Mouse (Mus musculus) limb, embryonic 13.5 days (tissue): ENCODE measurements around the gene Pou4f2. TPM values are rescaled to one million over a fixed set of nuclear protein-coding genes. Genes with fewer than 3 reads are reported as not detected.

Experiments used
- ATAC-seq: fragments of 200-750 bp; cut with Nextera tagmentation; 2 replicates; pipeline ENCODE4 v1.8.0; 2017; ENCODE audit warnings: low read depth, moderate number of reproducible peaks, moderate TSS enrichment; ENCODE audit not compliant: low FRiP score
- H3K27ac ChIP-seq: fragments of 300-500 bp; sonication (generic); 2 replicates; pipeline ENCODE4 v1.5.1; 2015; ENCODE audit warnings: inconsistent platforms, mild to moderate bottlenecking, moderate library complexity
- H3K27me3 ChIP-seq: fragments of 300-500 bp; sonication (generic); 2 replicates; pipeline ENCODE4 v1.6.1; 2015; ENCODE audit warnings: mild to moderate bottlenecking, inconsistent platforms
- H3K36me3 ChIP-seq: fragments of 300-500 bp; sonication (generic); 2 replicates; pipeline ENCODE4 v1.6.1; 2015; ENCODE audit warnings: inconsistent platforms, mild to moderate bottlenecking, moderate library complexity
- H3K4me1 ChIP-seq: fragments of 300-500 bp; sonication (generic); 2 replicates; pipeline ENCODE4 v1.6.1; 2015; ENCODE audit warnings: inconsistent platforms
- H3K4me2 ChIP-seq: fragments of 300-500 bp; sonication (generic); replicated peaks from 2 replicates; pipeline ENCODE4 v1.6.1; 2015; ENCODE audit warnings: inconsistent platforms, mild to moderate bottlenecking, moderate library complexity
- H3K4me3 ChIP-seq: fragments of 300-500 bp; sonication (generic); 2 replicates; pipeline ENCODE4 v1.5.1; 2015; ENCODE audit warnings: moderate library complexity, mild to moderate bottlenecking, inconsistent platforms
- H3K9ac ChIP-seq: fragments of 300-500 bp; sonication (generic); 2 replicates; pipeline ENCODE4 v1.6.1; 2015; ENCODE audit warnings: mild to moderate bottlenecking, inconsistent platforms
- H3K9me3 ChIP-seq: fragments of 300-500 bp; sonication (generic); 2 replicates; pipeline ENCODE4 v1.6.1; 2016; ENCODE audit warnings: inconsistent platforms
- WGBS: fragments of 180-500 bp; shearing (Covaris S2); methylation state at CpG from one replicate; pipeline ENCODE4 v1.1.7; 2015; 5-methylcytosine and 5-hydroxymethylcytosine counted together
- polyA plus RNA-seq: library from polyadenylated mRNA; unstranded; fragments of >200 nt; fragmentation: Nextera tagmentation; extraction: Ambion mirVana; gene quantifications from 2 replicates; pipeline ENCODE4 v1.2.1, GENCODE M21; 2015

Gene Pou4f2
- 0.09 TPM in 1 of 2 replicates, not detected in the other for polyA plus RNA-seq

DNA sequence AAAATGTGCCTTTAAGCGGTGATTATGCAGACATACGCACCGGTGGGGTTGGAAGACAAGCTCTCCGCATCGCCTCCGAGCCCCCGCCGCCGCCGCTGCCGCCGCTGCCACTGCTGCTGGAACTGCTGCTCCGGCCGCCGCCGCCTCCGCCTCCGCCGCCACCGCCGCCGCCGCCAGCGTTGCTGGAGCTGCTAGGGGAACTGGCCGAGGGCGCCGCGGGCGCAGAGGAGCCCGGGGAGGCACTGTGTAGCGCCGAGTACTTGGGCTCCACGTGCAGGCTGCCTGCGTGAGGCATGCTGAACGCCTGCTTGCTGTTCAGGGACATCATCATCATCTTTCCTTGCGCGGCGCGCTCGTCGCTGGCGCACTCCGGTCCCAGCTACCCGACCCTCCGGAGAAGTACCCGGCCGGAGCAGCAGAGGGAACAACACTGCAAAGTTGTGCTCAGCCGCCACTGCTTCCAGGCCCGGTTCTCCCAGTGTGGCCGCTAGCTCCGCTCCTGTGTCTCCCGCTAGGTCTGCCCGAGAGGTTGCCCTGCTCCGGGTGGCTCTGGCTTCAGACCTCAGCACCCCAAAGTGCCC is at the start of gene Pou4f2:
Gene Pou4f2, minus strand, starts transcription at position 575 of the 581 bp plus-strand sequence.
- peaks cover 30% of the 10 kb centered on the region for H3K4me1 ChIP-seq
- H3K9me3 ChIP-seq = no peaks in the 10 kb centered on the region
- peak within 1 kb of the TSS; percentile 45 for H3K4me3 ChIP-seq
- under 1% methylated on average over 45 of the region's 54 CpGs for WGBS
- no peaks in the 10 kb centered on the region for H3K36me3 ChIP-seq
- 0 out of 2 replicates have a peak within 1 kb of the TSS, but pooled peaks have one; percentile 13 for H3K9ac ChIP-seq
- H3K27ac ChIP-seq = no peak within 1 kb of the TSS
- peak; percentile 69 for ATAC-seq
- peak within 1 kb of the TSS; percentile 76 for H3K4me2 ChIP-seq
- H3K27me3 ChIP-seq = peaks cover 94% of the 10 kb centered on the region

DNA sequence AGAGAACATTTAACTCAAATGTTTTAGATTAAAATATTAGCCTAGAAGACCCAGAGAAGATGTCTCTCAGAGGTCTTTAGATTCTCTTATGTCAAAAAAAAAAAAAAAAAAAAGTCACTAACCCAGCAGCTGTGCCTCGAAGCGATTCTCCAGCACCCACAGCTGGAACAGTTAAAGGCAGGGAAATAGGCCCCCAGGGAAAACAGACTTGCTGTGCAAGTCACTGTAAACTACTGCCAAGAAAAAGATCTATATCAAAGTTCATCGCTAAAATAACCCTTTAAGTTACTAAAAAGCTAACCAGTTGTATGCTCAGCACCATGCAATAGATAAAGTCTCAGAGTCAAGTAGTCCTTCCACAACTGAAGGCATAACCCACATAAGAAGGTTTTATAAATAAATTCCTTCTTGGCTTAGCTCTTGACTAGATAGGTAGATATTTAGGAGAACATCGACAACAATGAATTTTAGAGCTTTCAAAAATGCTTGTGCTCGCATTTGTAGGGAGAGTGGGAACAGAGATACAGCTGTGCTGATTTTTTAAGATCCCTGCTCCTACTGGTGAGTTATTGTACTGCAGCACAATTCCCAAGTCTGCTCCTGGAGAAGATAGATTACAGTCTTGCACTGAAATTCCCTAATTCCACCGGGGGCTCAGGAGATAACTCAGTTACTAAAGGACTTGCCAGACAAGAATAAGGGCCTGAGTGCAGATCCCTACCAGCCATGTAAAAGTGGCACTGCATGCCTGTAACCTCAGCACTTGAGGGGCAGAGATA is 40.8 kb upstream of the Pou4f2 start:
- H3K9ac ChIP-seq = no peak overlapping the region
- no peaks in the 10 kb centered on the region for H3K9me3 ChIP-seq
- H3K27me3 ChIP-seq = no peaks in the 10 kb centered on the region
- no peaks in the 10 kb centered on the region for H3K4me1 ChIP-seq
- H3K4me2 ChIP-seq = no peak overlapping the region
- 36% methylated on average over 6 of the region's 6 CpGs for WGBS
- H3K27ac ChIP-seq = no peak overlapping the region
- no peaks in the 10 kb centered on the region for H3K36me3 ChIP-seq
- no peak overlapping the region for H3K4me3 ChIP-seq
- no peak for ATAC-seq

DNA sequence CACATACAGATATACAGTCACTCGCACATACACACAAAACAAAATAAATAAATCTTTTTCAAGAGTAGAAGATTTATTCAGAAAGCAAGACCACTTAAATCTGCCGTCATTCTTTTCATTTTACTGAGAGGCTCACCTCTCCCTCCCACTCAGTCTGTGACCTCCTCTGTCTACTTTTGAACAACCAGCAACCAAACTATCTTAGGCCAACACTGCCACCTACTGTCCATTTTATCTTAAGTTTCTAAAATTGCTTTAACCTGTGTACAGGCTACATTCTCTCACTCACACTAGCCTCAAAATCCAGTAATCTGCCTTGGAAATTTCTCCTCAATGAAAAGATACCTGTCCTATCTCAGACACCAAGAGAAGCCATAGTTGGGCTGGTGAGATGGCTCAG is 31.4 kb upstream of the Pou4f2 start:
- ATAC-seq = no peak
- H3K36me3 ChIP-seq = no peaks in the 10 kb centered on the region
- no peak overlapping the region for H3K4me3 ChIP-seq
- no peaks in the 10 kb centered on the region for H3K4me1 ChIP-seq
- no peaks in the 10 kb centered on the region for H3K27me3 ChIP-seq
- no peak overlapping the region for H3K27ac ChIP-seq
- 0 out of 2 replicates have a peak, but pooled peaks cover 3% of the 10 kb centered on the region for H3K9me3 ChIP-seq
- no peak overlapping the region for H3K4me2 ChIP-seq
- H3K9ac ChIP-seq = no peak overlapping the region
- 87% methylated on average over 2 of the region's 2 CpGs for WGBS

DNA sequence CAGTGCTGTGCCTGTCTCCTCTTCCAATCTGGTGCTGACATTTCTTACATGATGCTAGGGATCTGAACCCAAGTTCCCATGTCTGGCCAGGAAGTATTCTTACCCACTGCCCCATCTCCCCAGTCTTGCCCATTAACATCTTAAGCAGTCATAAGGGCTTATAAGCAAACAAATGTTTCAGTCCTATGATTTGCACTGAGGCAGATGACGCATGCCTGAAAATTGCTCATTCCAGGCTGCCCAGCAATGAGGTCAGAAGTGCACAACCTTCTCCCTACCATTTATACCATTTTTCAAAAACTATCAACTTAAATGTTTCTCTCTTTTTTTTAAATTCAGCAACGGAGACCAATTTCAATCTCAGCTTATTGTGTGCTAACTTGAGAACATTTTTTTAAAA is 27.5 kb upstream of the Pou4f2 start:
- Histone ChIP-seq H3K27me3 (no peaks in the 10 kb centered on the region), H3K27ac (no peak overlapping the region)

DNA sequence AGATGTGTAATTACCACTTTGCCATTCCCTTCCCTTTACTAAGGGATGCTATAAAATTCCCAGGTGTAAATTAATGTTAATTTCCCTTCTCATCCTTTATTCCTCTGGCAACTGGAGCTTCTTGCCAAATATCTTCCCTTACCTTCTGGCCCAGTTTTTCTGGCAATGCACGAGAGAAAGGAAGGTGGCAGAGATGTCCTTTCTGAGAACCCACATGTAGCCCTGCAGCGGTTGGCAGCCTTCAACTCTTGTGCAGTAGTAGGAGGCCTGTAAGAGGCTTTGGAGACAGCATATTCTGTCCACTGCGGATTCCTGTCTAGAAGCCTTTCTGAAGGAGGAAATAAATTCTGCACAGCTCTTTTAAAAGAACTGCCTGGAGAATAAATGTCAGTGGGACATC is 20.0 kb upstream of the Pou4f2 start:
- 63% methylated on average over 3 of the region's 3 CpGs for WGBS
- ATAC-seq = no peak
- no peak overlapping the region for H3K4me3 ChIP-seq

More for the DNA sequence above, 27.5 kb upstream of the Pou4f2 start:
- H3K4me2 ChIP-seq = no peak overlapping the region
- no peak overlapping the region for H3K4me3 ChIP-seq
- ATAC-seq = no peak
- H3K36me3 ChIP-seq = no peaks in the 10 kb centered on the region
- 0 out of 2 replicates have a peak, but pooled peaks cover 3% of the 10 kb centered on the region for H3K9me3 ChIP-seq
- no peak overlapping the region for H3K9ac ChIP-seq
- 81% methylated on average over 2 of the region's 2 CpGs for WGBS
- no peaks in the 10 kb centered on the region for H3K4me1 ChIP-seq

DNA sequence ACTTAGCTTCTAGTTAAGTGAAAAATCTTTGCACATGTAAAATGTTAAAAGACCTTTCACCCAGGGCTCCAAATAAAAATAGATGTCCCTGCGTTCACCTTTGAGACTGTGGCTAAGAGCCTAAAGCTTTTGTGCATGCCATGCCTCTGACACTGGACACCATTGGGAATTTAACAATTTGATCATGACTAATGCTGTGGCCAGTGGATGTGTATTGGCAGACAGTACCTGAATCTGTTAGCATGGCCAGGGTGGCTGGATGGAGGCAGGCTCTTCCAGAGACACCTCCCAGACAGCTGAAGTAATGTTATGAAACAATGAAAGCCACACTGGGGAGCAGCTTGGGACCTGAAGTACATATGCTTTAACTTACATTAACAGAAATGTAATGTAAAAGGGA is 6.3 kb upstream of the Pou4f2 start:
- Histone ChIP-seq H3K27me3 (peaks cover 77% of the 10 kb centered on the region), H3K4me1 (0 out of 2 replicates have a peak, but pooled peaks cover 3% of the 10 kb centered on the region), H3K4me3 (no peak overlapping the region), H3K27ac (no peak overlapping the region), H3K4me2 (no peak overlapping the region), H3K9me3 (no peaks in the 10 kb centered on the region), H3K9ac (no peak overlapping the region), H3K36me3 (no peaks in the 10 kb centered on the region)
- ATAC-seq = no peak
- 79% methylated on average over 1 of the region's 1 CpGs for WGBS

More for the DNA sequence above, 20.0 kb upstream of the Pou4f2 start:
- Histone ChIP-seq H3K36me3 (no peaks in the 10 kb centered on the region), H3K4me1 (no peaks in the 10 kb centered on the region), H3K4me2 (no peak overlapping the region), H3K27me3 (no peaks in the 10 kb centered on the region), H3K9me3 (no peaks in the 10 kb centered on the region), H3K9ac (no peak overlapping the region), H3K27ac (no peak overlapping the region)

DNA sequence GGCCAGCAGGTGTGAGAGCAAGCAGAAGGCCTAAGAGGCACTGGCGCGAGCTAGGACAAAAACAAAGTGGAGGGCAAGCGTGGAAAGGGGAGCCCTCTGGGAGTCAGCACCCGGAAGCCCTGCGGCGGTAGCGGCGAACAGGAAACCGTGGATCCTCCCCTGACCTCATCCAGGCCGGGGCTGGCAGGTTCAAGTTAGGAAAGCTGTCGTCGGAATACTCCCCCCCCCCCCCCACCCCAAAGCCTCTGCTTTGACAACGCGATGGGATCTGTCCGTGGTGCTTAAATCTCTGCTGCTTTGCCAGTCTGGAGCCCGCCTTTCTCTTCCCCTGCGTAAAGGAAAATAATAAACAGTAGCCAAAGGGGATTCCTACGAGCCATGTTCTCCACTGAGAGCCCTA is 1.7 kb upstream of the Pou4f2 start:
- peak; percentile 58; the same call in 1 of the 2 replicates for ATAC-seq
- under 1% methylated on average over 16 of the region's 18 CpGs for WGBS
- 0 out of 2 replicates have a peak overlapping the region, but pooled peaks have one; percentile 22 for H3K4me3 ChIP-seq

DNA sequence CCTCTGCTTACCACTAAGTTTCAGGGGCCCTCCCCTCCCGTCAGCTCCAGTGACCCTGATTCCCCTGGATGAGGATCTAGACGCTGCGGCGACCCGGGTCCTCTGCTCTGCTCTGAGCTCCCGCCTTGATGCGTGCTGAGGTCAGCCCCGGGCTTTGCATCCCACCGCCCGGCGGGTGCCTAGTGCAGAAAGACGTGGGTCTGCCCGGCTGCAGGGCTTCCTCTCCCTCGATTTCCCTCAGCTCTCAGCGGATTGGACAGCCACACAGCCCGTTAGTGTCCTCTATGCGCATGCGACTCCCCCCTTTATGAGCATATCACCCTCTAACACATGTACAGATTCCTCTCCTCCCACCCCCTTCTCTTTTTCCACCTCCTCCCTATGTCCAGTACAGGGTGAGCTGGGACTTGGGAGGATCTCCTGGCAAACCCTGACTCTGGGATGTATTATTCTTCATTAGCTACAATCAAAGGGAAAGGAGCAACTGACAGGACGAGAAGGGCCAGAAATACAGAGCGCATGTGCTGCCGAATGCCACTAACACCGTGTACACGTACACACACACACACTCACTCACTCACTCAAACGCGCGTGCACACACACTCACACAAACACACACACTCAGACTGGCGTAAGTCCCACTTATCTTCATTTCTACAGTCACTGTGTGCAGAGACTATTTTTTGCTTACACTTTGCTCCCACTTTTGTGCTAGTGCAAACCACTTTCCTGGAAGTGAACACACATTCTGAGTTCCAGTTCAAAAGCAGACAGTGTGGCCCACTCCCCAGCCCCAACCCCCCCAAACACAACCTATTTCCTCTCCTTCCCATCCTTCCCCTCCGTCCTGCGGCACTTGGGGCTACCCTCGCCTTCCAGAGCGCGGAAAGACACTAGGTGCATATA is 948 bp upstream of the Pou4f2 start:
- Histone ChIP-seq H3K9me3 (no peaks in the 10 kb centered on the region), H3K4me1 (peaks cover 30% of the 10 kb centered on the region), H3K27me3 (peaks cover 94% of the 10 kb centered on the region), H3K9ac (no peak overlapping the region), H3K4me2 (peak overlapping the region; percentile 76), H3K27ac (no peak overlapping the region), H3K36me3 (no peaks in the 10 kb centered on the region), H3K4me3 (0 out of 2 replicates have a peak overlapping the region, but pooled peaks have one; percentile 22)
- 4% methylated on average over 32 of the region's 32 CpGs for WGBS
- ATAC-seq = no peak

More for the DNA sequence above, 1.7 kb upstream of the Pou4f2 start:
- Histone ChIP-seq H3K27me3 (peaks cover 95% of the 10 kb centered on the region), H3K4me2 (peak overlapping the region; percentile 48), H3K36me3 (no peaks in the 10 kb centered on the region), H3K9me3 (no peaks in the 10 kb centered on the region), H3K9ac (no peak overlapping the region), H3K4me1 (peaks cover 30% of the 10 kb centered on the region), H3K27ac (no peak overlapping the region)

DNA sequence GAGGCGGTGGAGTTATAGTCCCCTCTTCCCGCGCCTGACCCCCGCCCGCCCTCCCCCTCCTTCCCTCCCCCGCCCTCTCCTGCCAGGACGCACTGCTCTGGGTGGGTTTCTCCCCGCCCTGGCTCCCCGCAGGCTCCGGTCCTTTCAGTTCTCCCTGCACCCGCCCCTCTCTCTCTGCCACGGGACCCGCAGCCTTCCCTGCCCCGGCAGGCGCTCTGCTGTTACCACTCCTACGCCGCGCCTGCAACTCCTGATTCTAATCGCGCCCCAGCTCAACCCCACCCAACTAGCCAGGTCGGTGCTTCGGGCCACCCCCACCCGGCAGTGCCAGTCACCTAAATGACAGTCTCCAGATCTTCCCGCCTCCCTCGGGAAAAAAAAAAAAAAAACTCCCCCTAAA is 216 bp upstream of the Pou4f2 start:
- Histone ChIP-seq H3K4me2 (peak overlapping the region; percentile 76), H3K4me3 (peak overlapping the region; percentile 45), H3K36me3 (no peaks in the 10 kb centered on the region), H3K4me1 (peaks cover 30% of the 10 kb centered on the region), H3K9ac (no peak overlapping the region), H3K27ac (no peak overlapping the region), H3K9me3 (no peaks in the 10 kb centered on the region), H3K27me3 (peaks cover 94% of the 10 kb centered on the region)
- no peak for ATAC-seq
- WGBS = 0% methylated on average over 11 of the region's 25 CpGs

DNA sequence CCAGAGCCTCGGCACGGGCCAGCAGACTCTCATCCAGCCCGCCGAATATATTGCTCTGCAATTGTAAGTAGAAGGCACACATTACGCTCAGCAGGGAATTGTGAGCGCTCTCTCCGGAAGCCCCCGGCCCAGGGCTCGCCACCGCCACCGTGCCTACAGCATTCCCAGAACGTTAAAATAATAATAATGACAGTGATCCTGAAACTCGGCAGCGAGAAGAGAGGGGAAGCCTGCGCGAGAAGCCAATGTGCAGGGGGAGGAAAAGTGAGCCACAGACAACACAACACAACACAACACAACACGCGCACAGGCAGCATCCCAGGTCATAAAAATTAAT is 853 bp downstream of the Pou4f2 start:
- Histone ChIP-seq H3K4me2 (peak overlapping the region; percentile 76), H3K9ac (no peak overlapping the region), H3K27ac (no peak overlapping the region), H3K27me3 (peaks cover 89% of the 10 kb centered on the region), H3K4me1 (peaks cover 30% of the 10 kb centered on the region), H3K4me3 (peak overlapping the region; percentile 45), H3K36me3 (no peaks in the 10 kb centered on the region), H3K9me3 (no peaks in the 10 kb centered on the region)
- WGBS = under 1% methylated on average over 18 of the region's 18 CpGs
- no peak for ATAC-seq

DNA sequence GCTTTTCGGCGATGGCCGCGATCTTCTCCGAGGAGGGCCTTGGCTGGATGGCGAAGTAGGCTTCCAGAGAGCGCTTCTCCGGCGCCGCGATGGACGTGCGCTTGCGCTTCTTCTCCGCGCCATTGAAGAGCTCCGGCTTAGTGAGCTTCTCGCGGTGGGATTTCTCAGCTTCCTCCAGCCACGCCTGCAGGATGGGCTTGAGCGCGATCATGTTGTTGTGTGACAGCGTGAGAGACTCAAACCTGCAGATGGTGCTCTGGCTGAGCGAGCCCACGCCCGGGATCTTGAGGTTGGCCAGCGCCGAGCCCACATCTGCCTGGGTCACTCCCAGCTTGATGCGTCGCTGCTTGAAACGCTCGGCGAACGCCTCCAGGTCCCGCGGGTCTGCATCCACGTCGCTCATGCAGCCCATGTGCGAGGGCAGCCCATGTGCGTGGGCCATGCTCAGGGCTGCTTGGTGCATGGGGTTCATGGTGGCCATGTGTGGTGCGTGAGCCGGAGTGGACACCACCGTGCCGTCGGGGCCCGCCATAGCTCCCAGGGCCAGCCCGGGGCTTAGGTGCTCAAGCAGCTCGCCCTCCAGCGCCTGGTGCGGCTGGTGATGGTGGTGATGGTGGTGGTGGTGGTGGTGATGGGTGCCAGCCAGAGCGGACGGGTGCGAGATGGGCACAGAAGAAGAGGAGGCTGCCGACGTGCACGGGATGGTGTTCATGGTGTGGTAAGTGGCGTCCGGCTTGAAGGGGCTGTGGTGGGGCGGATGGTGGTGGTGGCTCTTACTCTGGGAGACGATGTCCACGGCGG is 1.4 kb downstream of the Pou4f2 start:
- WGBS = 1% methylated on average over 62 of the region's 62 CpGs
- Histone ChIP-seq H3K36me3 (no peaks in the 10 kb centered on the region), H3K27me3 (peaks cover 89% of the 10 kb centered on the region), H3K9ac (no peak overlapping the region), H3K4me3 (peak overlapping the region; percentile 22), H3K4me2 (peak overlapping the region; percentile 39), H3K4me1 (peaks cover 30% of the 10 kb centered on the region), H3K27ac (no peak overlapping the region), H3K9me3 (no peaks in the 10 kb centered on the region)
- no peak for ATAC-seq
